ENCODE assay signal across 15 mouse cellular contexts in genomic region chr19:56682297-56682696, GRCm38 (mm10).
"Had no signal": no experiment of that assay in that cellular context is flagged by ENCODE, and none has a peak within 500 bp of the region (broad histone marks: within the 10 kb centered on the region; RNA-seq: fewer than 3 reads in every experiment).

No protein-coding gene starts in this region.

- ATAC-seq: liver, postnatal 0 days; midbrain, embryonic 15.5 days had no signal

- H3K27ac ChIP-seq: kidney, postnatal 0 days; layer of hippocampus, adult 2 months; limb, embryonic 12.5 days; liver, embryonic 13.5 days; lung, embryonic 15.5 days; macrophage; midbrain, embryonic 15.5 days; stomach, postnatal 0 days had no signal

- DNase-seq: kidney, adult 11 months; kidney, adult 9 months; kidney, postnatal 4 days; liver; liver, embryonic 13.5 days; liver, postnatal 0 days; lung, postnatal 14 days; right cerebral cortex, postnatal 14 days had no signal

- H3K4me3 ChIP-seq: layer of hippocampus, adult 2 months; limb, embryonic 12.5 days; liver, embryonic 13.5 days; lung, embryonic 15.5 days; midbrain, embryonic 15.5 days had no signal
